Mouse (Mus musculus) spleen, adult 18-20 months (tissue): ENCODE measurements around the gene Sars2.

Source experiments
- DNase-seq, 2 experiments: peaks; one replicate each; pipeline ENCODE4 v3.0.0; 2022; ENCODE audit warnings: mixed read lengths in 2 of 2

Gene Sars2

GRCm38 (mm10) chr7:28727649-28728340 lies 14.0 kb upstream of the Sars2 start:
- DNase-seq: no peak

GRCm38 (mm10) chr7:28732341-28733142 lies 9.2 kb upstream of the Sars2 start:
- DNase-seq: peak; percentile 44 to 56

- DNase-seq: no peak
Observed at GRCm38 (mm10) chr7:28733211-28733610, 8.6 kb upstream of the Sars2 start.

GRCm38 (mm10) chr7:28735701-28736100 lies 6.1 kb upstream of the Sars2 start:
- DNase-seq: no peak

- DNase-seq: no peak
Observed at GRCm38 (mm10) chr7:28739829-28740228, 2.0 kb upstream of the Sars2 start.

- DNase-seq: no peak
Observed at GRCm38 (mm10) chr7:28740949-28741348, 843 bp upstream of the Sars2 start.

- DNase-seq: no peak
Observed at GRCm38 (mm10) chr7:28741368-28741708, 454 bp upstream of the Sars2 start.

- DNase-seq: no peak
Observed at GRCm38 (mm10) chr7:28749935-28750334, 8.1 kb downstream of the Sars2 start.

GRCm38 (mm10) chr7:28756079-28756478 lies 14.3 kb downstream of the Sars2 start, which contains the start of gene Ccer2:
Ccer2 (plus strand) TSS chr7:28756174.
- no peak for DNase-seq

- DNase-seq: no peak
Observed at GRCm38 (mm10) chr7:28758623-28759022, 16.8 kb downstream of the Sars2 start.

GRCm38 (mm10) chr7:28761907-28762306 lies 20.1 kb downstream of the Sars2 start:
- DNase-seq: no peak

- DNase-seq: no peak
Observed at GRCm38 (mm10) chr7:28765211-28765610, 23.4 kb downstream of the Sars2 start.

GRCm38 (mm10) chr7:28766173-28766879 lies 24.5 kb downstream of the Sars2 start, which contains the start of gene Sirt2:
Sirt2 (plus strand) TSS chr7:28766735.
- DNase-seq: peak; percentile 88 to 95

GRCm38 (mm10) chr7:28766910-28767309 lies 25.1 kb downstream of the Sars2 start:
- DNase-seq: no peak

GRCm38 (mm10) chr7:28767462-28767965 lies 25.7 kb downstream of the Sars2 start, which contains the start of gene Nfkbib:
Nfkbib (minus strand) TSS chr7:28767512.
- DNase-seq: no peak

- DNase-seq: no peak
Observed at GRCm38 (mm10) chr7:28769414-28769958, 27.7 kb downstream of the Sars2 start.

GRCm38 (mm10) chr7:28770309-28770708 lies 28.5 kb downstream of the Sars2 start:
- DNase-seq: no peak

- no peak for DNase-seq
Observed at GRCm38 (mm10) chr7:28771867-28772266, 30.1 kb downstream of the Sars2 start.

- no peak for DNase-seq
Observed at GRCm38 (mm10) chr7:28773163-28773562, 31.4 kb downstream of the Sars2 start.

GRCm38 (mm10) chr7:28774164-28774563 lies 32.4 kb downstream of the Sars2 start:
- no peak for DNase-seq

- DNase-seq: no peak
Observed at GRCm38 (mm10) chr7:28775129-28775528, 33.3 kb downstream of the Sars2 start.

- no peak for DNase-seq
Observed at GRCm38 (mm10) chr7:28778825-28779224, 37.0 kb downstream of the Sars2 start.
